Mouse (Mus musculus) limb, embryonic 14.5 days (tissue): Measurements from ENCODE around the gene Tmprss11d. TPM values are rescaled to one million over a fixed set of nuclear protein-coding genes. Genes with fewer than 3 reads are reported as not detected.
A peak's percentile ranks its signal among the peaks of the same experiment; 100 is the strongest.
"Not testable (repeated sequence)": the region's sequence is repeated elsewhere in the genome, so short reads cannot be mapped to it uniquely, and the experiment has no call there.

ENCODE experiments used
- ATAC-seq: fragments of 200-750 bp; cut with Nextera tagmentation; 2 replicates; pipeline ENCODE4 v1.8.0; 2017; ENCODE audit warnings: low read depth, moderate number of reproducible peaks, moderate TSS enrichment; ENCODE audit not compliant: low FRiP score
- DNase-seq: peaks from one replicate; pipeline ENCODE4 v3.0.0-alpha.2; 2015; ENCODE audit warnings: low spot score
- H3K27ac ChIP-seq: fragments of 300-500 bp; sonication (generic); replicated peaks from 2 replicates; pipeline ENCODE4 v1.5.1; 2014; ENCODE audit warnings: low read depth, mild to moderate bottlenecking, low read length, moderate library complexity, mixed read lengths
- H3K27me3 ChIP-seq: fragments of 300-500 bp; sonication (generic); 2 replicates; pipeline ENCODE4 v1.6.1; 2014; ENCODE audit warnings: low read length, mixed read lengths; ENCODE audit not compliant: control insufficient read depth, insufficient read depth
- H3K36me3 ChIP-seq: fragments of 300-500 bp; sonication (generic); 2 replicates; pipeline ENCODE4 v1.6.1; 2014; ENCODE audit warnings: mild to moderate bottlenecking, low read length, moderate library complexity, mixed read lengths; ENCODE audit not compliant: control insufficient read depth, insufficient read depth
- H3K4me1 ChIP-seq: fragments of 300-500 bp; sonication (generic); 2 replicates; pipeline ENCODE4 v1.6.1; 2014; ENCODE audit warnings: antibody characterized with exemption, low read length, mixed read lengths; ENCODE audit not compliant: control insufficient read depth, insufficient read depth
- H3K4me2 ChIP-seq: fragments of 300-500 bp; sonication (generic); replicated peaks from 2 replicates; pipeline ENCODE4 v1.6.1; 2014; ENCODE audit warnings: low read depth, mild to moderate bottlenecking, low read length, moderate library complexity; ENCODE audit not compliant: severe bottlenecking
- H3K4me3 ChIP-seq: fragments of 300-500 bp; sonication (generic); replicated peaks from 2 replicates; pipeline ENCODE4 v1.5.1; 2014; ENCODE audit warnings: low read length
- H3K9ac ChIP-seq: fragments of 300-500 bp; sonication (generic); 2 replicates; pipeline ENCODE4 v1.6.1; 2014; ENCODE audit warnings: mild to moderate bottlenecking, low read depth, low read length, moderate library complexity; ENCODE audit not compliant: severe bottlenecking
- H3K9me3 ChIP-seq: fragments of 300-500 bp; sonication (generic); 2 replicates; pipeline ENCODE4 v1.6.1; 2016; ENCODE audit warnings: low read length; ENCODE audit not compliant: control insufficient read depth
- POLR2A ChIP-seq: fragments of 200-500 bp; IDR thresholded peaks from 2 replicates; pipeline ENCODE4 v1.8.0; 2012; ENCODE audit warnings: inconsistent platforms, mild to moderate bottlenecking, moderate library complexity, borderline replicate concordance; ENCODE audit not compliant: insufficient read depth, insufficient read length; ENCODE audit errors: extremely low read depth
- WGBS: fragments of 180-500 bp; shearing (Covaris S2); extraction: QIAGEN DNeasy Blood & Tissue Kit; methylation state at CpG from one replicate; pipeline ENCODE4 v1.1.7; 2014; 5-methylcytosine and 5-hydroxymethylcytosine counted together
- polyA plus RNA-seq, 2 experiments: library from polyadenylated mRNA; depleted of rRNA in 1 of 2; stranded (reverse) in 1 of 2; unstranded in 1 of 2; fragments of >200 nt; fragmentation: Nextera tagmentation in 1 of 2; extraction: Ambion mirVana in 1 of 2; gene quantifications; 2 replicates each; pipeline versions ENCODE4 v1.2.1 to v1.2.3; 2012 to 2014

Tmprss11d gene
- polyA plus RNA-seq, 2 experiments: not detected

GRCm38 (mm10) chr5:86407941-86408340 lies 34.7 kb upstream of the Tmprss11d start:
- Histone ChIP-seq H3K9me3 (no peaks in the 10 kb centered on the region), H3K27me3 (no peaks in the 10 kb centered on the region), H3K27ac (no peak overlapping the region), H3K4me3 (no peak overlapping the region), H3K36me3 (no peaks in the 10 kb centered on the region), H3K4me2 (no peak overlapping the region), H3K9ac (no peak overlapping the region), H3K4me1 (no peaks in the 10 kb centered on the region)
- no peak for TF ChIP-seq POLR2A
- ATAC-seq (no peak), DNase-seq (no peak)
- 82% methylated on average over 2 of the region's 2 CpGs for WGBS

- no peak for TF ChIP-seq POLR2A
- no peak for ATAC-seq
- Histone ChIP-seq H3K9ac (no peak overlapping the region), H3K27me3 (no peaks in the 10 kb centered on the region), H3K36me3 (no peaks in the 10 kb centered on the region), H3K4me2 (no peak overlapping the region), H3K27ac (no peak overlapping the region), H3K4me3 (no peak overlapping the region), H3K9me3 (no peaks in the 10 kb centered on the region), H3K4me1 (no peaks in the 10 kb centered on the region)
- WGBS: 98% methylated on average over 3 of the region's 3 CpGs
- no peak for DNase-seq
These were observed 34.0 kb upstream of the Tmprss11d start for GRCm38 (mm10) chr5:86407191-86407590.

DNA sequence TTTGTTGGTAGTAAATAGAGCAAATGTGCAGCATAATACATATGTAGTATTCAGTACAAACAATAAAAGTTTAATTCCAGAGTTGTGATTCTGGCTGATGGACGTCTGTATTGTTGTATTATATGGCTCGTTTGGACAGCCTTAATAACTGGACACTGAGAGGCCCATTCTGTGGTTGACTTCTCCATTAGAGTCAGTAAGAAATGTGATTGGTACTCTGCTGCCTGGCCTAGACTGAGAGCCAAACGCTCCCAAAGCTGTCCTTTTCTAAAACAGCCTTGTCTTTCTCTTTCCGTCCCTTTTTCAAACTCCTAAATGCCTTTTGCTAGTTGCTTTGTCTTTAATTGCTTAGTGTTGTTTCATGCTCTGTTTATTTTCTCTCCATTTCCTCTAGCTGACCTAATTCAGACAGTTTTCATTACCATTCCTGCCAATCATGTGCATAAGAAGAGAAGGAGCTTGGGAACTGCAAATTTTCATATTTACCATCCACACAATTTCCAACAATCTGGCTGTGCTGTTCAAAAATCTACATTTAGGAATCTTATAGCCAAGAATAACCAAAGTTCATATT lies 13.7 kb downstream of the Tmprss11d start:
- Histone ChIP-seq H3K4me1 (no peaks in the 10 kb centered on the region), H3K9me3 (no peaks in the 10 kb centered on the region), H3K4me3 (no peak overlapping the region), H3K27me3 (no peaks in the 10 kb centered on the region), H3K36me3 (no peaks in the 10 kb centered on the region), H3K4me2 (no peak overlapping the region), H3K9ac (no peak overlapping the region), H3K27ac (no peak overlapping the region)
- no peak for ATAC-seq
- whole genome bisulfite sequencing: 77% methylated on average over 4 of the region's 4 CpGs
- no peak for TF ChIP-seq POLR2A
- DNase-seq: no peak

GRCm38 (mm10) chr5:86352966-86353365 lies 20.3 kb downstream of the Tmprss11d start:
- DNase-seq: peak; percentile 90
- 25% methylated on average over 7 of the region's 7 CpGs for WGBS
- Histone ChIP-seq H3K4me3 (no peak overlapping the region), H3K27ac (no peak overlapping the region), H3K9me3 (no peaks in the 10 kb centered on the region), H3K27me3 (no peaks in the 10 kb centered on the region), H3K4me2 (no peak overlapping the region), H3K9ac (no peak overlapping the region), H3K4me1 (no peaks in the 10 kb centered on the region), H3K36me3 (no peaks in the 10 kb centered on the region)
- TF ChIP-seq POLR2A: no peak
- no peak for ATAC-seq

GRCm38 (mm10) chr5:86318018-86318956 lies 54.9 kb downstream of the Tmprss11d start:
- 51% methylated on average over 27 of the region's 30 CpGs for WGBS
- H3K27me3 ChIP-seq, H3K27ac ChIP-seq, H3K36me3 ChIP-seq, ATAC-seq, H3K9me3 ChIP-seq, H3K9ac ChIP-seq, DNase-seq, H3K4me1 ChIP-seq: not testable (repeated sequence)
- Histone ChIP-seq H3K4me2 (peak overlapping the region; percentile 33), H3K4me3 (peak overlapping the region; percentile 20)
